Mouse (Mus musculus): ENCODE results near the gene Olfr1184. TPM values are rescaled to one million over a fixed set of nuclear protein-coding genes. Genes with fewer than 3 reads are reported as not detected.

Gene Olfr1184
- polyA plus RNA-seq, 2 experiments: not detected

- TF ChIP-seq POLR2A (IDR thresholded peaks at IDR 0.05; ENCODE audit: borderline replicate concordance, extremely low read depth, insufficient read depth, insufficient read length): no peak
- no peak overlapping the region for H3K9ac ChIP-seq (ENCODE audit: low read depth, low read length, severe bottlenecking)
- WGBS: 70% methylated on average over 3 of the region's 3 CpGs
- no peaks in the 10 kb centered on the region for H3K4me1 ChIP-seq (ENCODE audit: control insufficient read depth, insufficient read depth, low read length)
- H3K9me3 ChIP-seq (ENCODE audit: control insufficient read depth, low read length): no peaks in the 10 kb centered on the region
- H3K36me3 ChIP-seq (ENCODE audit: control insufficient read depth, insufficient read depth, low read length): no peaks in the 10 kb centered on the region
- no peak overlapping the region for H3K27ac ChIP-seq (replicated peaks; ENCODE audit: low read depth, low read length)
- H3K4me3 ChIP-seq (replicated peaks; ENCODE audit: low read length): no peak overlapping the region
- DNase-seq (ENCODE audit: low spot score): no peak
- no peak for ATAC-seq (ENCODE audit: low FRiP score, low read depth)
- no peaks in the 10 kb centered on the region for H3K27me3 ChIP-seq (ENCODE audit: control insufficient read depth, insufficient read depth, low read length)
- H3K4me2 ChIP-seq (replicated peaks; ENCODE audit: low read depth, low read length, severe bottlenecking): no peak overlapping the region
Observed at GRCm38 (mm10) chr2:88525720-88526119, 42.3 kb downstream of the Olfr1184 start.

Other genes with a start within 250 kb of the Olfr1184 start
- gene Olfr1173, start 203.7 kb upstream of the Olfr1184 start, polyA plus RNA-seq (2012; rRNA removed): not detected in 2 replicates
- not detected in 2 replicates for gene Olfr1173, start 203.7 kb upstream of the Olfr1184 start, polyA plus RNA-seq (2014; fragmentation: Nextera tagmentation; extraction: Ambion mirVana)
- not detected in 2 replicates for gene Olfr1174-ps, start 168.5 kb upstream of the Olfr1184 start, polyA plus RNA-seq (2012; rRNA removed)
- gene Olfr1174-ps, start 168.5 kb upstream of the Olfr1184 start, polyA plus RNA-seq (2014; fragmentation: Nextera tagmentation; extraction: Ambion mirVana): not detected in 2 replicates
- gene Olfr1175-ps, start 156.4 kb upstream of the Olfr1184 start, polyA plus RNA-seq (2012; rRNA removed): not detected in 2 replicates
- not detected in 2 replicates for gene Olfr1175-ps, start 156.4 kb upstream of the Olfr1184 start, polyA plus RNA-seq (2014; fragmentation: Nextera tagmentation; extraction: Ambion mirVana)
- gene Olfr1176, start 146.9 kb upstream of the Olfr1184 start, polyA plus RNA-seq (2012; rRNA removed): not detected in 2 replicates
- gene Olfr1176, start 146.9 kb upstream of the Olfr1184 start, polyA plus RNA-seq (2014; fragmentation: Nextera tagmentation; extraction: Ambion mirVana): not detected in 2 replicates
- not detected in 2 replicates for gene Olfr1177-ps, start 137.1 kb upstream of the Olfr1184 start, polyA plus RNA-seq (2012; rRNA removed)
- gene Olfr1177-ps, start 137.1 kb upstream of the Olfr1184 start, polyA plus RNA-seq (2014; fragmentation: Nextera tagmentation; extraction: Ambion mirVana): not detected in 2 replicates
- 0.08 TPM in 1 of 2 replicates, not detected in the other for gene Olfr1178, start 96.5 kb upstream of the Olfr1184 start, polyA plus RNA-seq (2012; rRNA removed)
- gene Olfr1178, start 96.5 kb upstream of the Olfr1184 start, polyA plus RNA-seq (2014; fragmentation: Nextera tagmentation; extraction: Ambion mirVana): not detected in 2 replicates
- gene Olfr1179, start 77.1 kb upstream of the Olfr1184 start, polyA plus RNA-seq (2012; rRNA removed): not detected in 2 replicates
- gene Olfr1179, start 77.1 kb upstream of the Olfr1184 start, polyA plus RNA-seq (2014; fragmentation: Nextera tagmentation; extraction: Ambion mirVana): not detected in 2 replicates
- gene Olfr1180, start 64.4 kb upstream of the Olfr1184 start, polyA plus RNA-seq (2012; rRNA removed): not detected in 2 replicates
- not detected in 2 replicates for gene Olfr1180, start 64.4 kb upstream of the Olfr1184 start, polyA plus RNA-seq (2014; fragmentation: Nextera tagmentation; extraction: Ambion mirVana)
- not detected in 2 replicates for gene Olfr1181, start 57.4 kb upstream of the Olfr1184 start, polyA plus RNA-seq (2012; rRNA removed)
- gene Olfr1181, start 57.4 kb upstream of the Olfr1184 start, polyA plus RNA-seq (2014; fragmentation: Nextera tagmentation; extraction: Ambion mirVana): not detected in 2 replicates
- not detected in 2 replicates for gene Gm13757, start 34.5 kb upstream of the Olfr1184 start, polyA plus RNA-seq (2012; rRNA removed)
- gene Gm13757, start 34.5 kb upstream of the Olfr1184 start, polyA plus RNA-seq (2014; fragmentation: Nextera tagmentation; extraction: Ambion mirVana): not detected in 2 replicates
- not detected in 2 replicates for gene Olfr1183, start 28.7 kb upstream of the Olfr1184 start, polyA plus RNA-seq (2012; rRNA removed)
- not detected in 2 replicates for gene Olfr1183, start 28.7 kb upstream of the Olfr1184 start, polyA plus RNA-seq (2014; fragmentation: Nextera tagmentation; extraction: Ambion mirVana)
- not detected in 2 replicates for gene Olfr1185-ps1, start 9.7 kb downstream of the Olfr1184 start, polyA plus RNA-seq (2012; rRNA removed)
- not detected in 2 replicates for gene Olfr1185-ps1, start 9.7 kb downstream of the Olfr1184 start, polyA plus RNA-seq (2014; fragmentation: Nextera tagmentation; extraction: Ambion mirVana)
- not detected in 2 replicates for gene Olfr1186, start 35.0 kb downstream of the Olfr1184 start, polyA plus RNA-seq (2012; rRNA removed)
- not detected in 2 replicates for gene Olfr1186, start 35.0 kb downstream of the Olfr1184 start, polyA plus RNA-seq (2014; fragmentation: Nextera tagmentation; extraction: Ambion mirVana)
- not detected in 2 replicates for gene Olfr1188, start 73.3 kb downstream of the Olfr1184 start, polyA plus RNA-seq (2012; rRNA removed)
- gene Olfr1188, start 73.3 kb downstream of the Olfr1184 start, polyA plus RNA-seq (2014; fragmentation: Nextera tagmentation; extraction: Ambion mirVana): not detected in 2 replicates
- gene Olfr1189, start 102.9 kb downstream of the Olfr1184 start, polyA plus RNA-seq (2012; rRNA removed): not detected in 2 replicates
- not detected in 2 replicates for gene Olfr1189, start 102.9 kb downstream of the Olfr1184 start, polyA plus RNA-seq (2014; fragmentation: Nextera tagmentation; extraction: Ambion mirVana)
- not detected in 2 replicates for gene Olfr1191-ps1, start 156.9 kb downstream of the Olfr1184 start, polyA plus RNA-seq (2012; rRNA removed)
- not detected in 2 replicates for gene Olfr1191-ps1, start 156.9 kb downstream of the Olfr1184 start, polyA plus RNA-seq (2014; fragmentation: Nextera tagmentation; extraction: Ambion mirVana)
- gene Olfr1192-ps1, start 164.9 kb downstream of the Olfr1184 start, polyA plus RNA-seq (2012; rRNA removed): not detected in 2 replicates
- gene Olfr1192-ps1, start 164.9 kb downstream of the Olfr1184 start, polyA plus RNA-seq (2014; fragmentation: Nextera tagmentation; extraction: Ambion mirVana): not detected in 2 replicates
- gene Olfr1193, start 192.0 kb downstream of the Olfr1184 start, polyA plus RNA-seq (2012; rRNA removed): not detected in 2 replicates
- gene Olfr1193, start 192.0 kb downstream of the Olfr1184 start, polyA plus RNA-seq (2014; fragmentation: Nextera tagmentation; extraction: Ambion mirVana): not detected in 2 replicates
- not detected in 2 replicates for gene Olfr1195, start 205.6 kb downstream of the Olfr1184 start, polyA plus RNA-seq (2012; rRNA removed)
- gene Olfr1195, start 205.6 kb downstream of the Olfr1184 start, polyA plus RNA-seq (2014; fragmentation: Nextera tagmentation; extraction: Ambion mirVana): not detected in 2 replicates
- gene Olfr1196, start 221.0 kb downstream of the Olfr1184 start, polyA plus RNA-seq (2012; rRNA removed): not detected in 2 replicates
- gene Olfr1196, start 221.0 kb downstream of the Olfr1184 start, polyA plus RNA-seq (2014; fragmentation: Nextera tagmentation; extraction: Ambion mirVana): not detected in 2 replicates
- not detected in 2 replicates for gene Olfr1197, start 248.8 kb downstream of the Olfr1184 start, polyA plus RNA-seq (2012; rRNA removed)
- gene Olfr1197, start 248.8 kb downstream of the Olfr1184 start, polyA plus RNA-seq (2014; fragmentation: Nextera tagmentation; extraction: Ambion mirVana): not detected in 2 replicates

Data from limb, embryonic 14.5 days (tissue).